Comparison of ENCODE assay signal across 15 mouse cellular contexts in the genomic region with DNA sequence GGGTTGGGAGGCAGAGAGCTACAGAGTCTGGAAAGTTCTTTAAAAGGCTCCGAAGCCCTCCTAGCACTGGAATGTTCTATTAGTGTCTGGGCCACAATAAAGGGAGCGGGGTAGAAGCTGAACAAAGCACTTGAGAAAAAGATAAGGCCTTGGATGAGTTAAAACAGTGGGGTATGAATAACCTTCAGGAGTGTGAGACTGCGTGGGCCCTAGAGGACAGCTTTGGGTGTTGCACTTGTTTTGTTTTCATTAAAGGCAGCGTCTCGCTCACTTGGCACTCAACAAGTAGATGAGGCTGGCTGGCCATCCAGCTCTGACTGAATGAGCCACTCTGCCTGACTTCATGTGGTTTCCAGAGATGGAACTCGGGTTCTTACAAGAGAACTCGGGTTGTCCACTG.
DNase-seq lines count a peak whose midpoint lies in the region; ATAC-seq and TF ChIP-seq lines count a peak whose summit lies in the region.
"Had no signal": no experiment of that assay in that cellular context is flagged by ENCODE, and none has a peak within 500 bp of the region (broad histone marks: within the 10 kb centered on the region; RNA-seq: fewer than 3 reads in every experiment).

No protein-coding gene starts in this region.

- H3K4me3 ChIP-seq in gastrocnemius, adult 2 months: no peak overlapping the region
- H3K4me3 ChIP-seq in heart, adult 2 months: no peak overlapping the region
- H3K4me3 ChIP-seq in midbrain, postnatal 0 days (ENCODE audit: low read depth, low read length): no peak overlapping the region
- H3K4me3 ChIP-seq: embryonic facial prominence, embryonic 12.5 days; liver, embryonic 13.5 days had no signal

- H3K4me2 ChIP-seq in midbrain, postnatal 0 days (ENCODE audit: low read depth, low read length, poor library complexity, severe bottlenecking): no peak overlapping the region
- H3K4me2 ChIP-seq: embryonic facial prominence, embryonic 12.5 days; liver, embryonic 13.5 days had no signal

- intact Hi-C loops in gastrocnemius, adult 2 months (cut with DNase I): loop anchor here (5.0 kb wide), 2 partner anchors 37 to 77 kb away; a partner anchor contains a TSS
- intact Hi-C loops in heart, adult 2 months (cut with DNase I): no loop called here

- DNase-seq in gastrocnemius, adult 2 months: peak; percentile 29
- DNase-seq in gastrocnemius, adult 18-20 months (ENCODE audit: low spot score): no peak
- peak in 1 of 2 experiments; percentile 76 for DNase-seq in heart, adult 2 months
- DNase-seq in heart, postnatal 4 days: peak; percentile 65
- peak; percentile 28 for DNase-seq in midbrain, postnatal 0 days (ENCODE audit: low spot score)
- no peak for DNase-seq in cerebellum, postnatal 10 days
- DNase-seq in cerebellum, adult 8-10 months: no peak
- DNase-seq: adrenal gland, adult 8-10 months; cerebellum, adult 11 months; layer of hippocampus, adult 9-11 months; liver, embryonic 13.5 days; spleen, adult 18-20 months had no signal

- no peak for ATAC-seq in midbrain, postnatal 0 days (ENCODE audit: low FRiP score)
- ATAC-seq in monocyte, adult 5-6 weeks (replicated peaks; ENCODE audit: insufficient number of reproducible peaks, low FRiP score, low TSS enrichment, poor library complexity, severe bottlenecking): no peak
- ATAC-seq: intestine, postnatal 0 days had no signal

- H3K4me1 ChIP-seq in heart, adult 2 months (ENCODE audit: control insufficient read depth, insufficient read depth, low read length): peaks cover 48% of the 10 kb centered on the region
- peaks cover 15% of the 10 kb centered on the region for H3K4me1 ChIP-seq in midbrain, postnatal 0 days (ENCODE audit: insufficient read depth, low read length)

- peak; percentile 68 for TF ChIP-seq EP300 in heart, adult 2 months (IDR thresholded peaks at IDR 0.05; ENCODE audit: insufficient read depth, low read depth, low read length)

- 0 out of 2 replicates have a peak, but pooled peaks have one; percentile 25 for TF ChIP-seq POLR2A in heart, adult 2 months (IDR thresholded peaks at IDR 0.05; ENCODE audit: insufficient read depth, low read depth, low read length)

- no peaks in the 10 kb centered on the region for H3K27me3 ChIP-seq in heart, adult 2 months (ENCODE audit: control insufficient read depth, insufficient read depth, low read length)
- no peaks in the 10 kb centered on the region for H3K27me3 ChIP-seq in midbrain, postnatal 0 days (ENCODE audit: insufficient read depth, low read length)
- H3K27me3 ChIP-seq: embryonic facial prominence, embryonic 12.5 days; liver, embryonic 13.5 days had no signal

- H3K36me3 ChIP-seq in heart, adult 2 months (ENCODE audit: control insufficient read depth, insufficient read depth, low read length): peaks cover 49% of the 10 kb centered on the region
- H3K36me3 ChIP-seq in midbrain, postnatal 0 days (ENCODE audit: insufficient read depth, low read length): peaks cover 2% of the 10 kb centered on the region; the same call in 1 of the 2 replicates
- H3K36me3 ChIP-seq: embryonic facial prominence, embryonic 12.5 days; liver, embryonic 13.5 days had no signal

- H3K27ac ChIP-seq in gastrocnemius, adult 2 months: peak overlapping the region; percentile 87
- H3K27ac ChIP-seq in heart, adult 2 months: peak overlapping the region; percentile 80
- H3K27ac ChIP-seq in midbrain, postnatal 0 days (ENCODE audit: low read depth, low read length): peak overlapping the region; percentile 75
- H3K27ac ChIP-seq: embryonic facial prominence, embryonic 12.5 days; liver, embryonic 13.5 days had no signal

- H3K9ac ChIP-seq in heart, adult 2 months (ENCODE audit: low read depth, low read length): no peak overlapping the region
- no peak overlapping the region for H3K9ac ChIP-seq in midbrain, postnatal 0 days (replicated peaks; ENCODE audit: low read length, poor library complexity, severe bottlenecking)
- H3K9ac ChIP-seq: embryonic facial prominence, embryonic 12.5 days; liver, embryonic 13.5 days had no signal

- H3K79me2 ChIP-seq in heart, adult 2 months (replicated peaks; ENCODE audit: control insufficient read depth, insufficient read depth, low read length): no peaks in the 10 kb centered on the region

- H3K9me3 ChIP-seq in midbrain, postnatal 0 days (ENCODE audit: low read length): no peaks in the 10 kb centered on the region
- H3K9me3 ChIP-seq: embryonic facial prominence, embryonic 12.5 days; liver, embryonic 13.5 days had no signal

- WGBS in heart, adult 2 months: 37% methylated on average over 7 of the region's 7 CpGs
- 82% methylated on average over 7 of the region's 7 CpGs for WGBS in midbrain, postnatal 0 days

- no peak; the same call in 1 of the 2 replicates for TF ChIP-seq CTCF in gastrocnemius, adult 2 months (IDR thresholded peaks at IDR 0.05)
- peak; percentile 60 for TF ChIP-seq CTCF in heart, adult 2 months (IDR thresholded peaks at IDR 0.05)
- no peak for TF ChIP-seq CTCF in midbrain, postnatal 0 days (IDR thresholded peaks at IDR 0.05)

Comparison
In these comparisons a context has a peak if more than half of its experiments do, and no peak if none do; other contexts are left out.
1. DNase-seq: peak in gastrocnemius, adult 2 months (single experiment), heart, postnatal 4 days (single experiment) and midbrain, postnatal 0 days (single experiment); none in gastrocnemius, adult 18-20 months (single experiment), cerebellum, postnatal 10 days (0 of 2) and cerebellum, adult 8-10 months (single experiment).
2. Peak in every context shown above with its lines, with median percentiles within 50 percentile points of each other: H3K27ac ChIP-seq.